Mouse (Mus musculus) ovary, postnatal 36 days (tissue): ENCODE measurements around the gene Nop2.

ENCODE experiments used
- DNase-seq: peaks from one replicate; pipeline ENCODE4 v3.0.0; 2022; ENCODE audit warnings: low spot score, mixed read lengths

Nop2 gene

DNA sequence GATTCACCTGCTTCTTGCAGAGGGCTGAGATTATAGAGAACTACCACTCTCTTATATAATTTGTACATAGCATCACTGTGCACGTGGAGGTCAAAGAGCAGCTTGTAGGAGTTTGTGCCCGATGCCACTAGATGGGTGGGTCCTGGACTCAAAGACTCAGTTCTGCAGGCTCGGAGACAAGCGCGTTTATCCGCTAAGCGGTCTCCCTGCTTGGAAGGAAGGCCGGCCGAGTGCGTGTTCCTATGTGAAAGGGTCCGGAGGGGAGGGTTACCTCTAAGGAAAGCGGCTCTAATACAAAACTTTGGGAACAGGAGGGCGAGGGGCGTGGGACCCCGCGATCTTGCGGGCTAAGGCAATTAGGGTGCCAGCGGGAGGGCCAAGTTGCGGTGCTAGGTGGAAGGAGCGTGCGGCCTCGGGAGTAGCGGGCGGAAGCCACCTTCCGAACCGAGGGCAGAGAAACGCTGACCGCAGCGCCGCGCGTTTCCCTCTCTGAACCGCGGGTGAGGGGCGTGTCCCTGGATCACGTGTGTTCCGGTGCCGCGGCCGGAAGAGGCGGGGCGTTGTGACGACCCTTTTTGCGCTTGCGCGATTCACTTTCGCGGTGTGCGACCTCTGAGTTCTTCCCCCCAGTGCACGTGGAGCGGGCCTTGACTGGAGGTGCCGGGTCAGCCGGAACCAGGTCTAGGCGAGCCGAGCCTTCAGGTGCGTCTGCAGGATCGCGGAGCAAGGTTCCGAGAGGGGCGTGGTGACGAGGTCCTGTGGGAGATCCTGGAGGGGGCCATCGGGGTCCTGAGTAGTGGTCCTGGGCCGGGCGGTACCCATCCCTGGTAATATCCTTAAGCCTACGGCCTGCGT is at the start of gene Nop2:
Gene Nop2 (plus strand): TSS at position 608 of the 855 bp plus-strand sequence.
- DNase-seq = peak; percentile 86

- DNase-seq = no peak
Measured at GRCm38 (mm10) chr6:125082801-125083386, 48.8 kb upstream of the Nop2 start.

DNA sequence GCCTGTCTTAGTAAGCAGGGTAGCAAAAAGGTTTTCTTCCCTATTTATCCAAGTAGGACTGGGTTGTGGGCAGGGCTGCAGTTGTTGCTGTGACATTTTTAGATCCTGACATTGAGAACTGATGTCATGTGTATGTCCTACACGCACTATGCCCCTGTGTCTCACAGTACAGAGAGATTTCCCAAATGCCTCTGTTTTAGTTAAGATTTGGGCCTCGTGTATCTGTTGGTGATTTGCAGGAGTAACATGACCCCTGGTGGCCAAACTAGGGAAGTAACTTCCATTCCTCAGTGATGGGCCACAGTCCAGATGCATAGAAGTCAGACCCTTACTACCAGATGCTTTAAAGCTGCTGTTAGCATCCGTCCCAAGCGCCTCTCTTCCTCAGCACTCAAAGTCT is 47.3 kb upstream of the Nop2 start:
- no peak for DNase-seq

GRCm38 (mm10) chr6:125087937-125088336 is 43.8 kb upstream of the Nop2 start:
- no peak for DNase-seq

- peak; percentile 82 for DNase-seq
Measured at GRCm38 (mm10) chr6:125088561-125089321, 43.0 kb upstream of the Nop2 start.

GRCm38 (mm10) chr6:125089521-125090321 is 42.0 kb upstream of the Nop2 start:
- peak; percentile 82 for DNase-seq

- DNase-seq = no peak
Measured at GRCm38 (mm10) chr6:125090341-125091085, 41.2 kb upstream of the Nop2 start.

DNA sequence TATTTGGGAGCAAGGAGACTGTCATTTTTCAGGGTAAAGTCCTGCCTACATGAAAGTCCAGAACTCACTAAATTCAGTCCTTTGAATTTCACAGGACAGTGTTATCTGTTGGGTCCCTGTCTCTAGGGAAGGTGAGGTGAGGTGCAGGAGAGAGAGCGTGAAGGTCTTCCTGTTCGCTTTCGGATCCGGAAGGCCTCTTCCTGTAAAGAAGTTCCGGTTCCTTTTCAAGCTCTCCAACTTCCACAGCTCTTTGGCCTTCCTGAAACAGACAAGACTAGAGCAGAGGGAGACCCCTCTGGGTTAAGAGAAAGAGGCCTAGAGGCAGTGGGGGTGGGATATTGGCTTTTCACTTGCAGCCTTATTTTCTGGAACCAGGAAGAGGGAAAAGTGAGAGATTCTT is 39.3 kb upstream of the Nop2 start:
- DNase-seq = no peak

GRCm38 (mm10) chr6:125094843-125095242 is 36.9 kb upstream of the Nop2 start:
- no peak for DNase-seq

- DNase-seq = peak; percentile 94
Measured at GRCm38 (mm10) chr6:125095391-125096278, 36.1 kb upstream of the Nop2 start, which contains the start of gene Chd4. Chd4 (plus strand) TSS chr6:125095981.

DNA sequence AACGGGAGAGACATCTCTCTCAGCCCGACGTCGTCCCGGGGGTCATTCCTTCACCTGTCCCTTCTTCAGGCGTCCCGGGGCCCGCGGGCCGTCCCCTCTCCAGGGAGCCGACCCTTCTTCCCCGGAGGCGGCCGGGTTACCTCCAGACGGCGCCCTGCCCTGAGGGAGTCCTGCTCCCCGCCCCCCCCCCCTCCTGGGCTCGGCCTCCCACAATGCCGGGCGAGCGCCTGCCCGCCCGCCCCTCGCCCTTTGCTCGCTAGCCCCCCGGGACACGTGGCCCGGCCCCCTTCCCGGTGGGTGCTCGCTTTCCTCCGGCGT is 35.5 kb upstream of the Nop2 start:
- DNase-seq = no peak

GRCm38 (mm10) chr6:125096597-125097345 is 34.9 kb upstream of the Nop2 start:
- peak; percentile 63 for DNase-seq

DNA sequence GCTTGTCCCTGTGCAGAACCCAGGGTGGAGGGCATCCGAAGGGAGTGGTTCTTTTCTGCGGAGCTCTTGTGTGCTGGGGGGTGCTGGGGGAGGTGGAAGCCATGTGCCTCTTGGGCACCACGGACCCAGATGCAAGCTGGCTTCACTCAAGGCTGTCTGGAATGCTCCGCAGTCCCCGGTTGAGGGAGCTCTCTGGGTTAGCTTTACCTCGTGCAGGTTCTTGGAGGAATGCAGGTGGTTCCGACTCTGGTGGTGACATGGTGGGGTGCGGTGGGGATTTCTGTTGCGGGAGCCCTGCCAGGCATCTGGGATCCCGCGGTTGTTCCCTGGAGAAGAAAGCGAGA is 34.4 kb upstream of the Nop2 start:
- DNase-seq = no peak

GRCm38 (mm10) chr6:125097951-125098350 is 33.8 kb upstream of the Nop2 start:
- DNase-seq = no peak

GRCm38 (mm10) chr6:125098513-125098912 is 33.2 kb upstream of the Nop2 start:
- DNase-seq = no peak

DNA sequence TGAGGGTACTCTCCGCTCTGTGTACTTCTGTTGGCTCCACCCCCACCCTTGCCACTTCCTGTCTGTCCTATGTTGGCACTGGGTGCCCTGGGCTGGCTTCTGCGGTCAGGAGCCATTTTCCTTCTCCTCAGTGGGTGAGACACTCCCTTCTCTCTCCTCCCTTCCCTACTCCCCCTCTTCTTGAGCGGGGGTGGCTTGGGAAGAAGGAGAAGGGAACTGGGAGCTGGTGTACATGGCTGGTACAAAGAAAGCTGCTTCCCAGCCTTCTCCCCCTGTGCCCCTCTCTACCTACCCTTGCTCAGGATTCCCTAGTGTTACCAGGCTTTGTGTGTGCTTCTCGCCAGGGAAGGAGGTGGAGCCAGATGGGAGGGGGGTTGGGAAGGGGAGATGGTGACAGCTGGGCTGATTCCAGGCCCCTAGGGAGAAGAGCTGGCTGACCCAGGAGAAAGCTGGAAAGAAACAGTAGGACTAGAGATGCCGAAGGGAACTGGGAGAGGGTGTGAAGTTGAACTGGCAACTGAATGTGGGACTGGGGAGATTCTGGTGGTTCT is 32.2 kb upstream of the Nop2 start:
- no peak for DNase-seq

GRCm38 (mm10) chr6:125101444-125101843 is 30.3 kb upstream of the Nop2 start:
- no peak for DNase-seq

DNA sequence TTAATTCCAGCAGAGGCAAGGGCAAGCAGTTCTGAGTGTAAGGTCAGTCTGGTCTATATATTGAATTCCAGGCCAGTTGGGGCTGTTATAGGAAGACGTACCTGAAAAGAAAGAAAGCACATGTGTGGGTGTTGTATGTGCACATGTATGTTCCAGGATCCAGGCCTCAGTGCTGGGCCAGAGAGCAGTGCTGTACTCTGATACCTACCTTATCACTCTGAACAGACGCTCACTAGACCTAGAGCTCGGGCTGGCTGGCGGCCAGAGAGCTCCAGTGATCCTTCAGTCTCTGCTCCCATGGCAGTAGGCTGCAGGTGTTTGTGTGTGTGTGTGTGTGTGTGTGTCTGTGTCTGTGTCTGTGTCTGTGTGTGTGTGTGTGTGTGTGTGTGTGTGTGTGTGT is 27.5 kb upstream of the Nop2 start:
- no peak for DNase-seq

GRCm38 (mm10) chr6:125107705-125108104 is 24.0 kb upstream of the Nop2 start:
- DNase-seq = no peak
